Mouse (Mus musculus) ES-Bruce4 (cell line): Measurements from ENCODE around the gene Otulin. TPM values are rescaled to one million over a fixed set of nuclear protein-coding genes. Genes with fewer than 3 reads are reported as not detected.

Source experiments
- H3K27ac ChIP-seq: 2 replicates; pipeline ENCODE4 v1.5.1; 2012; ENCODE audit warnings: low read length, inconsistent platforms; ENCODE audit not compliant: insufficient read depth
- H3K27me3 ChIP-seq: 2 replicates; pipeline ENCODE4 v1.6.1; 2012; ENCODE audit warnings: mild to moderate bottlenecking, low read length, inconsistent platforms; ENCODE audit not compliant: control insufficient read depth, poor library complexity, insufficient read depth, severe bottlenecking
- H3K36me3 ChIP-seq: 2 replicates; pipeline ENCODE4 v1.6.1; 2012; ENCODE audit warnings: inconsistent platforms, mild to moderate bottlenecking, low read length, moderate library complexity; ENCODE audit not compliant: control insufficient read depth, poor library complexity, insufficient read depth, severe bottlenecking
- H3K4me1 ChIP-seq: one replicate; pipeline ENCODE4 v1.8.1; 2011; ENCODE audit warnings: low read length; ENCODE audit not compliant: control insufficient read depth, insufficient read depth
- H3K4me3 ChIP-seq: 2 replicates; pipeline ENCODE4 v1.5.1; 2011; ENCODE audit warnings: low read depth, mild to moderate bottlenecking, low read length
- H3K9ac ChIP-seq: 2 replicates; pipeline ENCODE4 v1.6.1; 2012; ENCODE audit warnings: low read depth, mild to moderate bottlenecking, inconsistent platforms; ENCODE audit not compliant: poor library complexity, severe bottlenecking
- H3K9me3 ChIP-seq: replicated peaks from 2 replicates; pipeline ENCODE4 v1.6.1; 2012; ENCODE audit warnings: mild to moderate bottlenecking, low read length, inconsistent platforms; ENCODE audit not compliant: control insufficient read depth, poor library complexity, insufficient read depth, severe bottlenecking
- CTCF ChIP-seq: IDR thresholded peaks from one replicate; pipeline ENCODE4 v1.8.1; 2011; ENCODE audit warnings: low read depth, low read length
- EP300 ChIP-seq: IDR thresholded peaks from 2 replicates; pipeline ENCODE4 v1.6.1; 2011; ENCODE audit warnings: low read depth, low read length; ENCODE audit not compliant: insufficient read depth
- POLR2A ChIP-seq: IDR thresholded peaks from one replicate; pipeline ENCODE4 v1.8.1; 2011; ENCODE audit warnings: low read length; ENCODE audit not compliant: insufficient read depth
- polyA plus RNA-seq: library from polyadenylated mRNA; stranded (reverse); fragments of >200 nt; gene quantifications from 2 replicates; pipeline ENCODE4 v1.2.4, GENCODE M21; 2011; ENCODE audit warnings: low read depth; ENCODE audit not compliant: missing spikeins, insufficient read depth, insufficient read length

The Otulin gene
- polyA plus RNA-seq, 1 experiment = 17.3 TPM

- no peaks in the 10 kb centered on the region for H3K27me3 ChIP-seq
- H3K4me1 ChIP-seq = peaks cover 3% of the 10 kb centered on the region
- H3K27ac ChIP-seq = no peak overlapping the region
- no peak overlapping the region for H3K4me3 ChIP-seq
- no peaks in the 10 kb centered on the region for H3K36me3 ChIP-seq
- no peak overlapping the region for H3K9ac ChIP-seq
- TF ChIP-seq EP300 = no peak
- TF ChIP-seq CTCF = no peak
- no peak for TF ChIP-seq POLR2A
- H3K9me3 ChIP-seq = no peaks in the 10 kb centered on the region
Observed at GRCm38 (mm10) chr15:27661696-27662095, 31.2 kb upstream of the Otulin start.

- Histone ChIP-seq H3K9ac (no peak overlapping the region), H3K27me3 (no peaks in the 10 kb centered on the region), H3K4me3 (no peak overlapping the region), H3K9me3 (no peaks in the 10 kb centered on the region), H3K36me3 (no peaks in the 10 kb centered on the region), H3K4me1 (no peaks in the 10 kb centered on the region), H3K27ac (no peak overlapping the region)
- TF ChIP-seq POLR2A (no peak), CTCF (peak; percentile 91), EP300 (no peak)
Observed at GRCm38 (mm10) chr15:27659592-27660244, 29.2 kb upstream of the Otulin start.

DNA sequence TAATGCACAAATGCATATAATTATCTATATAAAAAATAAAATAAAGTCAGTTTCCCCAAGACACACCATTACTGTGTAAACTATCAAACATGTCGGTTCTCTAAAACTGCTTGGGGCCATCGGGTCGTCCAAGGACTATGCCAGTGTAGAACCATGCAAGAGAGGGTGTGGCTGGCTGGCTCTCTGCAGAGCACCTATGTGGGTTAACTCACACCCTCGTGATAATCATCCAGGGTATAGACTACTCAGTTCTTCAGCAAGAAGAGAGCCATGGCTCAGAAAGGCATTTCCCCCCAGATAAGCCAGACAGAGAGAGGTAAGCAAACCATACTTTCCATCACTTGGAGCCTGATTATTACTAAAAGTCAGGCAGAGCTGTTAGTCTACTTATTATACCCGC is 28.6 kb upstream of the Otulin start:
- Histone ChIP-seq H3K4me3 (no peak overlapping the region), H3K36me3 (no peaks in the 10 kb centered on the region), H3K27me3 (no peaks in the 10 kb centered on the region), H3K9me3 (no peaks in the 10 kb centered on the region), H3K9ac (no peak overlapping the region), H3K27ac (no peak overlapping the region), H3K4me1 (no peaks in the 10 kb centered on the region)
- TF ChIP-seq CTCF = no peak
- no peak for TF ChIP-seq POLR2A
- TF ChIP-seq EP300 = no peak

DNA sequence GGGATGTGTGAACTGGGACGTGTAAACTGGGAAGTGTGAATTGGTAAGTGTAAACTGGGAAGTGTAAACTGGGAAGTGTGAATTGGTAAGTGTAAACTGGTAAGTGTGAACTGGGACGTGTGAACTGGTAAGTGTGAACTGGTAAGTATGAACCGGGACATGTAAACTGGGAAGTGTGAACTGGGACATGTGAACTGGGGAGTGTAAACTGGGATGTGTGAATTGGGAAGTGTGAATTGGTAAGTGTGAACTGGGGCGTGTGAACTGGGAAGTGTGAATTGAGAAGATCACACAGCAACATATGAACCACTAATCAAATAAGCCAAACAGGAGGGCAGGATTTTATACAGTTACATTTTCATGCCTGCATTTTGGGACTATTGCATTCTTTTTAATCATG is 27.9 kb upstream of the Otulin start:
- TF ChIP-seq CTCF (no peak), POLR2A (no peak), EP300 (no peak)
- Histone ChIP-seq H3K27me3 (no peaks in the 10 kb centered on the region), H3K9ac (no peak overlapping the region), H3K9me3 (no peaks in the 10 kb centered on the region), H3K27ac (no peak overlapping the region), H3K4me3 (no peak overlapping the region), H3K4me1 (no peaks in the 10 kb centered on the region), H3K36me3 (no peaks in the 10 kb centered on the region)

DNA sequence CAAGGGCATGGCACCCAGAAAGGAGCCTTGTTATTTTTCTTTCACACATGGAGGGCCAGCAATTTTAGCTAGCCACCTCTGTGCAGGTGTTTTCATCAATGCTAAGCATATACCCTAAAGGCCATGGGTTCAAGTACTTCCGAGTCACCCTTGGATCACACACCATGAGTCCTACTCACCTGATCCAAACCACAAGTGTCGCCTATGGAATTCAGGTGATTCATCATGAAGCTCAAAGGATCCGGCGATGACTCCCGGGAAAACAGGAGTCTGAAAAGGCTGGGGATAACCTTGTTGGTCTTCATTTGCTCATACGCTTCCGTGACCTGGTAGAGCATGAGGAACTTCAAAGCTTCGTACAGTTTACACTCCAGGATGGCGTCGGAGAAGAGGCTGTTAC is 27.4 kb upstream of the Otulin start:
- Histone ChIP-seq H3K27ac (no peak overlapping the region), H3K4me3 (no peak overlapping the region), H3K4me1 (no peaks in the 10 kb centered on the region), H3K36me3 (no peaks in the 10 kb centered on the region), H3K9ac (no peak overlapping the region), H3K27me3 (no peaks in the 10 kb centered on the region), H3K9me3 (no peaks in the 10 kb centered on the region)
- TF ChIP-seq EP300 = no peak
- TF ChIP-seq POLR2A = no peak
- no peak for TF ChIP-seq CTCF

DNA sequence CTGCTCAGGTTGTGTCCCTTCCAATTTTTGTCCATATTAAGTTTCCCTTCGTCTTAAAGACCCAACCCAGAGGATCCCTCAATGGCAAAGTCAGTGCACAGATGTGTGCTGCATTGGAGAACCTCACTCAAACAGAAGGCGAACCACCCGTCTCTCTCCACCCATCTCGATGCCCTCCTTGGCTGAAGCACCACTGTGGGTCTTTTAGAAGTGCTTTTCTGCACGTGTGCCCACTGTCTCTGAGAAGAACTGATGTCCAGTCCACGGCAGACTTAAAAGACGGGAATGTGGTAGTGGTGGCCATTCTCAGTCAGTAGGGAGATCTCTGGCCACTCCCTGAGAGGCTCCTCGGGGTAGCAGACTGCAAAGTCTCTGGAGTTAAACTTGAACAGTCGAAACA is 26.1 kb upstream of the Otulin start:
- TF ChIP-seq POLR2A = no peak
- TF ChIP-seq EP300 = no peak
- no peak for TF ChIP-seq CTCF
- H3K27ac ChIP-seq = no peak overlapping the region
- no peaks in the 10 kb centered on the region for H3K4me1 ChIP-seq
- H3K4me3 ChIP-seq = no peak overlapping the region
- no peak overlapping the region for H3K9ac ChIP-seq
- no peaks in the 10 kb centered on the region for H3K36me3 ChIP-seq
- no peaks in the 10 kb centered on the region for H3K9me3 ChIP-seq
- no peaks in the 10 kb centered on the region for H3K27me3 ChIP-seq
